In the genomic region with DNA sequence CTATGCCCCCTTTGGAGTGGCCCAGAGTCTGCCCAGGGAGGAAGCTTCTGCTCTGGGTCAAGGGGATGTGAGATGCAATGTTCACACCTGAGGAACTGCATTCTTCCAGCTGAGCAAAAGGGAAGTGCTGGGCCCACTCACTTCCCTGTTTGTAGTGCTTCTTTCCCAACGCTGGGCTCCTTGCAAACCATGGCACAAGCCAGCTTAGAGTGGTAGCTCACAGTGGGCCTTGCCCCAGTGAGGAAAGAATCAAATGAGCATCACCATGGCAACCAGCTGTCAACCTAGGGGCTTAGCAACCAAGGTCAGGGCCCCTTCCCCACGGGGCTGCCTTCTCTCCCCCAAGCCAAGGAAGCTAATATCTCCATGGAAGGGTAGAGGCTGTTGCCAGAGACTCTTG, we compare ENCODE assay signal across 8 mouse cellular contexts. TPM values are rescaled to one million over a fixed set of nuclear protein-coding genes. Genes with fewer than 3 reads are reported as not detected.
DNase-seq lines count a peak whose midpoint lies in the region; ATAC-seq and TF ChIP-seq lines count a peak whose summit lies in the region.

No protein-coding gene starts in this region.

- peak overlapping the region; percentile 94 for H3K27ac ChIP-seq in layer of hippocampus, adult 2 months
- H3K27ac ChIP-seq in cortical plate, adult 2 months (ENCODE audit: insufficient read depth, low read length), result peak overlapping the region; percentile 11; the same call in 1 of the 2 replicates
- H3K27ac ChIP-seq in forebrain, embryonic 16.5 days (ENCODE audit: low read length), result peak overlapping the region; percentile 69
- H3K27ac ChIP-seq in kidney, postnatal 0 days, result peak overlapping the region; percentile 96
- peak overlapping the region; percentile 89 for H3K27ac ChIP-seq in midbrain, embryonic 16.5 days (ENCODE audit: low read length)

- no peak overlapping the region for H3K9ac ChIP-seq in forebrain, embryonic 16.5 days (replicated peaks; ENCODE audit: low read depth, low read length)
- H3K9ac ChIP-seq in kidney, postnatal 0 days (ENCODE audit: low read depth, low read length), result no peak overlapping the region
- H3K9ac ChIP-seq in midbrain, embryonic 16.5 days (ENCODE audit: low read depth, low read length), result no peak overlapping the region

- no peak overlapping the region for H3K4me3 ChIP-seq in layer of hippocampus, adult 2 months
- H3K4me3 ChIP-seq in cortical plate, adult 2 months (ENCODE audit: insufficient read depth, low read length), result no peak overlapping the region
- H3K4me3 ChIP-seq in forebrain, embryonic 16.5 days (replicated peaks; ENCODE audit: low read length), result no peak overlapping the region
- H3K4me3 ChIP-seq in kidney, postnatal 0 days (replicated peaks; ENCODE audit: low read depth, low read length), result no peak overlapping the region
- H3K4me3 ChIP-seq in midbrain, embryonic 16.5 days (ENCODE audit: low read depth, low read length), result no peak overlapping the region

- no peaks in the 10 kb centered on the region for H3K9me3 ChIP-seq in forebrain, embryonic 16.5 days (ENCODE audit: control insufficient read depth, low read length)
- H3K9me3 ChIP-seq in kidney, postnatal 0 days (replicated peaks; ENCODE audit: low read length), result no peaks in the 10 kb centered on the region
- no peaks in the 10 kb centered on the region for H3K9me3 ChIP-seq in midbrain, embryonic 16.5 days (replicated peaks; ENCODE audit: control insufficient read depth, low read length, poor library complexity, severe bottlenecking)

- H3K4me1 ChIP-seq in cortical plate, adult 2 months (ENCODE audit: control insufficient read depth, insufficient read depth, low read length), result peaks cover 5% of the 10 kb centered on the region
- H3K4me1 ChIP-seq in forebrain, embryonic 16.5 days (replicated peaks; ENCODE audit: control insufficient read depth, insufficient read depth, low read length), result peaks cover 28% of the 10 kb centered on the region
- H3K4me1 ChIP-seq in kidney, postnatal 0 days (replicated peaks; ENCODE audit: insufficient read depth, low read length), result peaks cover 39% of the 10 kb centered on the region
- peaks cover 28% of the 10 kb centered on the region for H3K4me1 ChIP-seq in midbrain, embryonic 16.5 days (ENCODE audit: control insufficient read depth, insufficient read depth, low read length)

- H3K27me3 ChIP-seq in forebrain, embryonic 16.5 days (replicated peaks; ENCODE audit: control insufficient read depth, insufficient read depth, low read length), result no peaks in the 10 kb centered on the region
- 0 out of 2 replicates have a peak, but pooled peaks cover 2% of the 10 kb centered on the region for H3K27me3 ChIP-seq in kidney, postnatal 0 days (ENCODE audit: insufficient read depth, low read length)
- H3K27me3 ChIP-seq in midbrain, embryonic 16.5 days (ENCODE audit: control insufficient read depth, insufficient read depth, low read depth, low read length), result 0 out of 2 replicates have a peak, but pooled peaks cover 3% of the 10 kb centered on the region

- DNase-seq in layer of hippocampus, adult 2 months (ENCODE audit: low spot score in 2 of 2), result no peak
- DNase-seq in layer of hippocampus, postnatal 25 days (ENCODE audit: extremely low spot score in 1 of 2, low spot score in 1 of 2), result no peak
- DNase-seq in kidney, postnatal 0 days (ENCODE audit: low spot score), result peak; percentile 37
- no peak for DNase-seq in MN1 (ENCODE audit: low spot score)
- DNase-seq in adrenal gland, adult 2 months, result no peak

- peak overlapping the region; percentile 70 for H3K4me2 ChIP-seq in forebrain, embryonic 16.5 days (ENCODE audit: low read length)
- H3K4me2 ChIP-seq in kidney, postnatal 0 days (ENCODE audit: low read length), result peak overlapping the region; percentile 51; the same call in 1 of the 2 replicates
- peak overlapping the region; percentile 72 for H3K4me2 ChIP-seq in midbrain, embryonic 16.5 days (ENCODE audit: low read length)

- ATAC-seq in forebrain, embryonic 16.5 days, result peak; percentile 46
- ATAC-seq in kidney, postnatal 0 days (replicated peaks; ENCODE audit: low FRiP score, low read depth), result no peak
- ATAC-seq in midbrain, embryonic 16.5 days, result peak; percentile 59

- 5% methylated on average over 2 of the region's 2 CpGs for WGBS in forebrain, embryonic 16.5 days
- 42% methylated on average over 2 of the region's 2 CpGs for WGBS in kidney, postnatal 0 days
- 9% methylated on average over 2 of the region's 2 CpGs for WGBS in midbrain, embryonic 16.5 days

- no peaks in the 10 kb centered on the region for H3K36me3 ChIP-seq in forebrain, embryonic 16.5 days (ENCODE audit: control insufficient read depth, insufficient read depth)
- no peaks in the 10 kb centered on the region for H3K36me3 ChIP-seq in kidney, postnatal 0 days (ENCODE audit: insufficient read depth, low read length)
- no peaks in the 10 kb centered on the region for H3K36me3 ChIP-seq in midbrain, embryonic 16.5 days (ENCODE audit: control insufficient read depth, insufficient read depth, low read length)

- TF ChIP-seq CTCF in layer of hippocampus, adult 2 months (conservative IDR thresholded peaks at IDR 0.05), result no peak
- no peak for TF ChIP-seq CTCF in cortical plate, adult 2 months (IDR thresholded peaks at IDR 0.05; ENCODE audit: extremely low read depth, insufficient read depth, low read length)
- no peak for TF ChIP-seq CTCF in kidney, postnatal 0 days (IDR thresholded peaks at IDR 0.05; ENCODE audit: low read depth)

- TF ChIP-seq POLR2A in cortical plate, adult 2 months (IDR thresholded peaks at IDR 0.05; ENCODE audit: extremely low read depth, insufficient read depth, low read length), result no peak

RNA-seq across cellular contexts. Expression of gene Pck1, which starts 20.2 kb away (rescaled TPM):
- total RNA-seq in layer of hippocampus, adult 2 months (2021), result not detected
- total RNA-seq in layer of hippocampus, postnatal 25 days (2021), result not detected
- polyA plus RNA-seq in cortical plate, adult 2 months (2012; rRNA removed), result 0.04 TPM in 1 of 2 replicates, not detected in the other
- not detected in 2 replicates for polyA plus RNA-seq in forebrain, embryonic 16.5 days (2015; fragmentation: Nextera tagmentation; extraction: Ambion mirVana)
- polyA plus RNA-seq in kidney, postnatal 0 days (2015; fragmentation: Nextera tagmentation; extraction: Ambion mirVana), result 47.2 and 67.8 TPM in 2 replicates
- not detected in 2 replicates for polyA plus RNA-seq in midbrain, embryonic 16.5 days (2015; fragmentation: Nextera tagmentation; extraction: Ambion mirVana)
- 1,000 to 10,000 TPM in 1 of 2 experiments, 100 to 1,000 TPM in 1; 919 to 1,359 TPM for total RNA-seq in adrenal gland, adult 2 months (2021)
- polyA plus RNA-seq in adrenal gland, adult 2 months (2012; rRNA removed), result 84.6 and 134 TPM in 2 replicates

RNA-seq across cellular contexts. Expression of gene Zbp1, which starts 45.7 kb away (rescaled TPM):
- under 1 TPM in 1 of 2 experiments, not detected in 1; 0.28 TPM for total RNA-seq in layer of hippocampus, adult 2 months (2021)
- not detected for total RNA-seq in layer of hippocampus, postnatal 25 days (2021)
- 0.55 and 1.0 TPM in 2 replicates for polyA plus RNA-seq in cortical plate, adult 2 months (2012; rRNA removed)
- not detected in 2 replicates for polyA plus RNA-seq in forebrain, embryonic 16.5 days (2015; fragmentation: Nextera tagmentation; extraction: Ambion mirVana)
- 1.3 and 1.7 TPM in 2 replicates for polyA plus RNA-seq in kidney, postnatal 0 days (2015; fragmentation: Nextera tagmentation; extraction: Ambion mirVana)
- polyA plus RNA-seq in midbrain, embryonic 16.5 days (2015; fragmentation: Nextera tagmentation; extraction: Ambion mirVana), result 0.30 TPM in 1 of 2 replicates, not detected in the other
- total RNA-seq in adrenal gland, adult 2 months (2021), result 1 to 10 TPM; 2.7 to 9.0 TPM
- polyA plus RNA-seq in adrenal gland, adult 2 months (2012; rRNA removed), result 3.3 and 3.8 TPM in 2 replicates

RNA-seq across cellular contexts. Expression of gene Ctcfl, which starts 53.7 kb away (rescaled TPM):
- total RNA-seq in layer of hippocampus, adult 2 months (2021), result not detected
- total RNA-seq in layer of hippocampus, postnatal 25 days (2021), result not detected
- not detected in 2 replicates for polyA plus RNA-seq in cortical plate, adult 2 months (2012; rRNA removed)
- not detected in 2 replicates for polyA plus RNA-seq in forebrain, embryonic 16.5 days (2015; fragmentation: Nextera tagmentation; extraction: Ambion mirVana)
- 0.08 TPM in 1 of 2 replicates, not detected in the other for polyA plus RNA-seq in kidney, postnatal 0 days (2015; fragmentation: Nextera tagmentation; extraction: Ambion mirVana)
- polyA plus RNA-seq in midbrain, embryonic 16.5 days (2015; fragmentation: Nextera tagmentation; extraction: Ambion mirVana), result 0.06 and 0.11 TPM in 2 replicates
- total RNA-seq in adrenal gland, adult 2 months (2021), result under 1 TPM; 0.10 to 0.12 TPM
- polyA plus RNA-seq in adrenal gland, adult 2 months (2012; rRNA removed), result not detected in 2 replicates

Comparison
In these comparisons a context has a peak if more than half of its experiments do, and no peak if none do; other contexts are left out.
1. H3K27ac ChIP-seq: peak in every context shown above with its lines; median percentile 96 in kidney, postnatal 0 days; 94 in layer of hippocampus, adult 2 months; 89 in midbrain, embryonic 16.5 days; 69 in forebrain, embryonic 16.5 days; 11 in cortical plate, adult 2 months.
2. RNA of gene Pck1, which starts 20.2 kb away (polyA plus RNA-seq): 84.6 to 134 TPM in adrenal gland, adult 2 months and 47.2 to 67.8 TPM in kidney, postnatal 0 days; 0.04 TPM in cortical plate, adult 2 months, not detected in forebrain, embryonic 16.5 days and not detected in midbrain, embryonic 16.5 days; every median in the first group is over 10 times any median in the second.
3. Peak in every context shown above with its lines, with median percentiles within 50 percentile points of each other: H3K4me2 ChIP-seq.